Mouse (Mus musculus) cerebellum, postnatal 4 days (tissue): ENCODE measurements around the gene Plaur.
"Not testable (repeated sequence)": the region's sequence is repeated elsewhere in the genome, so short reads cannot be mapped to it uniquely, and the experiment has no call there.

Experiments used
- DNase-seq, 2 experiments: peaks; one replicate each; pipeline ENCODE4 v3.0.0; 2022; ENCODE audit warnings: low spot score in 2 of 2, mixed read lengths in 1 of 2

The Plaur gene

GRCm38 (mm10) chr7:24478911-24479310, 16.6 kb downstream of the Plaur start:
- no peak for DNase-seq

DNA sequence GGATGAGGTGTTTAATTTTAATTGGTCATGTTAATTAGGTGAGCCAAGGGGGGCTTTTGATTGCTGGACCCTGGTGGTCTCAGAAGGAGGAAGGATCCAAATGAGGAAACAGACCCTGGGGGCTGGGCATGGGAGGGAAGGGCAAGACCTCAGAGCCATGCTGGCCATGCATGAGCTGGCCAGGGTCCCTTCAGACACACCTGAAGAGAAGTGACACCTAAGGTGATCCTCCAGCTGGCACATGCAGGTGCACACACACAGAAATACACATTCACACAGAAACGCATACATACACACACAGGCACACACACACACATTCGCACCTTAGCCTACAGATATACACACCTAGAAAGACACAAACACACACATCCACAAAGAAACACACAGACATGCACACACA, 17.4 kb downstream of the Plaur start:
- no peak for DNase-seq

GRCm38 (mm10) chr7:24480121-24480941, 18.0 kb downstream of the Plaur start:
- no peak for DNase-seq

DNA sequence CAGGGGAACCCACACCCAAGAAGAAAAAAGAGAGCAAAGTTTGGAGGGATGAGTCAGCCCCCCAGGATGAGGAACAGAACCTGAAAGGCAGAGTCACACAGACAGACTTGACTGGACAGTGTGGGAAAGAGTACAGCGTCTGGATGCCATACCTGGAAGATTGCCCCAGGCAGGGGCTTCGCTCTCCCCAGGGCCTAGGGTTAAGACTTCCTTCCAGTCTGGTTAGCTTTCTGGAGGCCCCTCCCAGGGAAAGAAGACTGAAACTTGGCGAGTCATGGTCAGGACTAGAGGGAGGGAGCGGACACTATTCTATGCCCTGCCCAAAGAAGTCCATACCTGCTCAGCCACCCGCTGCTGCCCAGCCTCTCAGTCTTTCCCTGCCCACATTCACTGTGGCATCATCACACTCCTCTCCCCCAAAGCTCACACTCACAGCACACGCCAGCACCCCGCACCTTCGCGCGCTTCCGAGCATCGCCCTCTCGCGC, 18.7 kb downstream of the Plaur start:
- no peak for DNase-seq

GRCm38 (mm10) chr7:24481474-24482207, 19.4 kb downstream of the Plaur start, which contains the start of gene Cadm4:
Gene Cadm4 (plus strand): TSS chr7:24482023.
- peak; percentile 81 to 93 for DNase-seq

DNA sequence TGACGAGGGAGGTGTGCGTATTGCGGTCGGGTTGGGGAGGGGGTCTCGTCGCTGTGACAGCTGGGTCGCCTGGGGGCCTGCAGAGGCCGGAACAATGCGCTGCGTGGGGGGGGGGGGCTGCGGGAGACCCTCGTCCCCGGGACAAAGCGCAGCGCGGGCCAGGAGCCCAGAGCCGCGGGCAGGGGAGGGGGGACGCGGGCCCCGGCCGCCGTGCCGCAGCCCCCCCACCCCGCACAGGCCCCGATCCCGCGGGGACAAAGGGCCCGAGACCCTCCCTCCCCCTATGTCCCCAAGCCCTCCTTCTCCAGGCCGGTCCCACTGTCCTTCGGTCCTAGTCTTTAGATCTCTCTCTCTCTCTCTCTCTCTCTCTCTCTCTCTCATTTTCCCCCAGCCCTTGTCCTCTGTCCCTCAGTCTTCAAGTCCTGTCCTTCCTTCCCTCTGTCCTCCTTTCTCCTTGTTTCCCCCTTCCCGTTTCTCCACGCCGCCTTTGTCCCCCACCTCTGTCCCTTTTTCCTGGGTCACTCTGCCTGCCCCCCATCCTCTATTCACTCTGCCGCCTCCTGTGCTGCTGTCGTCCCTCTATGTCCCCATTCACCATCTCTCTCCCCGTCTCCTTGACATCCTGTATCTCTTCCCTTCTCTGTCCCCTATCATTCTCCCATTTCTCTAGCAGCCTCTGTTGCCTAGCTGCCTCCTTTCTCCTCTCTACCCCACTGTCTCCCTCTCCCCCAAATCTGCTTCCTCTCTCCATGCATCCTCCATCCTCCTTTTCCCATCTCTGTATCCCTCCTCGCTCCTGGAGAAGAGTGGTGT, 20.1 kb downstream of the Plaur start:
- no peak for DNase-seq

DNA sequence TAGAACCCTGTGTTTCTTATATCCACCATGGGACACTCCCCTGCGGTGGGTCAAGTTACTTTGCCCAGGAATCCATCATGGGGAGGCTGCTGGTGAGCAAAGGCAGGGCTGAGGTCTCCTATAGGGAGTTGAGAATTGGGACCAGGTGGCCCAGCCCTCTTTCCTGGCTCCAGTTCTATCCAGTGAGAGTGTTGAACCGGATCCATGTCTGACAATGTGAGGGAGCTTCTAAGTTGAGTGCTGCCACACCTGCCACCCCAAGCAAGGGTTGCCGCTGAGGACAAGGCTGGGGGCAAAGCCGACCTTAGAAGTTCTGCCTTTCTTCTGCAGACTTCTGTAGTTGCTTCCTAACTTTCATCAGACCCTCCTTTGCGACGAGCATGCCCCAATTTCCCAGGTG, 21.0 kb downstream of the Plaur start:
- not testable (repeated sequence) for DNase-seq

GRCm38 (mm10) chr7:24485481-24485880, 23.2 kb downstream of the Plaur start:
- DNase-seq = no peak

- DNase-seq = no peak
Observed at GRCm38 (mm10) chr7:24486654-24487130, 24.4 kb downstream of the Plaur start.

GRCm38 (mm10) chr7:24487403-24487802, 25.1 kb downstream of the Plaur start:
- no peak for DNase-seq

DNA sequence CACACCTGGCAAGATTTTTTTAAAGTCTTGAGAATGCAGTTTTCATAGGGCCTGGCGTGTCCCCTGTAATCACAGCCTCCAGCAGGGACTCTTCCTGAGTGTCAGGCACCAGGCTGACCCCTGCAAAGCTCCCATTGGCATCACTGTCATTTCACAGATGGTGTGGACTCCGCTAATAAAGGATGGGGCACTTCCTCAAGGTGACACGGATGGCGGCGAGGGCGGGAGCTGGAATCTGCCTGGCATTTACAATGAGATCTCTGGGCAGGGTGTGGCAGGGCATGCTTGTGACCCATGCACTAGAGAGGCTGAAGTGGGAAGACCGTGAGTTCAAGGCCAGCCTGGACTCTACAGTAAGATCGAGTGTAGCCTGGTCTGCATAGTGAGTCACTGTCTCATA, 26.0 kb downstream of the Plaur start:
- no peak for DNase-seq

- no peak for DNase-seq
Observed at GRCm38 (mm10) chr7:24499856-24500577, 37.7 kb downstream of the Plaur start.

DNA sequence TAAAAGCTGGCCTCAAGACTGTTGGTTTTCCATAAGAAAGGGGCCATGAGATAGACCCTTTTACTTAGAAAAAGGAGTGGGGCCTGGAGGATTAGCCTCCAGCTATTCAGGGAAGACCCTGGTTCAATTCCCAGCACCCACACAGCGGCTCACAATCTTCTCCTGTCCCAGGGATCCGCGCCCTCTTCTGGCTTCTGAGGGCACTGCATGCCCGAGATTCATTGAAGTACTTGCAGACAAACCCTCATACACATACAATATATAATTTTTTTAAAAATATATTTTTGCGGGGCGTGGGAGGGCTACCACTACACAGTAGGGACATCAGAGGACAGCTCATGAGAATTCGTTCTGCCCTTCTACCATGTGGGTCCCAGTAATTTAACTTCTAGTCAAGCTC, 38.6 kb downstream of the Plaur start:
- peak in 1 of 2 experiments; percentile 50 for DNase-seq

DNA sequence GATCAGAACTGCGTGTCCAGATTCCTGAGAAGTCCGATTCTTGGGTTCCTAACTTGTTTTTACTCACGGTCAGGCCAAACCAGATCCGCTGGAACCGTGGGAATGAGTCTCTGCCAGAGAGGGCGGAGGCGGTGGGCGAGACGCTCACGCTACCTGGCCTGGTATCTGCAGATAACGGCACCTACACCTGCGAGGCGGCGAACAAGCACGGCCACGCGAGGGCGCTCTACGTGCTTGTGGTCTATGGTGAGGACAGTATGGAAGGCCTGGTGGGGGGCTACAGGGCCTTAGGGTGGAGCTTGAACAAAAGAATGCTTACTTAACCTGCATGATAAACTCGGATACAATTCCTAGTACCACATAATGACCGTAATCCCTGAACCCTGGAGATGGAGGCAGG, 39.2 kb downstream of the Plaur start:
- peak in 1 of 2 experiments; percentile 46 for DNase-seq

GRCm38 (mm10) chr7:24504004-24504403, 41.7 kb downstream of the Plaur start:
- no peak for DNase-seq

DNA sequence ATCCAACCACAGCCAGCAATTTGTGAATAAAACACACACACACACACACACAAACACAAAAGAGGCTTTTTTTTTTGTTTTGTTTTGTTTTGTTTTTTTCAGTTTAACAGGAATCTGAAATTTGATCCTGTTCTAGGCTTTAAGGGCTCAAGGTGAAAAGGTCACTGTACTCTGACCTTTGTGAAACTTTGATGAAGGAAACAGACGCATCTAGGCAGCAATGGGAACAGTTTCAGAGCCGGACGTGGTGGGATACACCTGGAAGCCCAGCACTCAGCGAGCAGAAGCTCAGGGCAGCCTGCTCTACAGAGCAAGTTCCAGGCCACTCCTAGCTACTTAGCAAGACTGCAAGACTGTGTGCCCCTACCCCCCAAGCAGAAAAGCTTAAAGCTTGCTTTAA, 42.6 kb downstream of the Plaur start:
- DNase-seq = no peak

DNA sequence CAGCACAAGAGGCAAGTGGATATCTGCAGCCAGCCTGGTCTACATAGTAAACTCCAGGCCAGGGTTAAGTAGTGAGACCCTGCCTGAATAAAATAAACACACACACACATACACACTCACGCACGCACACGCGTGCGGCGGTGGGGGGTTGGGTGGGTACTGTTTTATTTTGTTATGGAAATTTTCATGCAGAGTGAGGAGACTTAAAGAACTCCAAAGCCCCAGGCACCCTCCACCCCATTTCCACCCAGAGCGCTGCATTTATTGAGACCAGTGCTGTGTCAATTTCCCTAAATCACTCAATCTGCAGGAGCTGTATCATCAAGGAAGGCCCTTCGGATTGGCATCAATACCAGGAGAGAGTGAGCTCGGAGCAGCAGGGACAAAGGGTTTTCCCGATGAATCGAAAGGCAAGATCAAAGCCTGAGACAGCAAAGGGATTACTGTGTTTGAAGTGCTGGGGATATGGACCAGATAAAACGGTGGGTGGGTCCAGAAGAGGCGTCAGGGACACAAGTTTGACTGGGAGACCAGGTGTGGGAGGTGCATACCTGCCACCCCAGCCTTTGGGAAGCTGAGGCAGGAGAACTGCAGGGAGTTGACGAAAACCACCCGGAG, 43.3 kb downstream of the Plaur start:
- DNase-seq = no peak

GRCm38 (mm10) chr7:24506065-24506459, 43.8 kb downstream of the Plaur start:
- no peak for DNase-seq

DNA sequence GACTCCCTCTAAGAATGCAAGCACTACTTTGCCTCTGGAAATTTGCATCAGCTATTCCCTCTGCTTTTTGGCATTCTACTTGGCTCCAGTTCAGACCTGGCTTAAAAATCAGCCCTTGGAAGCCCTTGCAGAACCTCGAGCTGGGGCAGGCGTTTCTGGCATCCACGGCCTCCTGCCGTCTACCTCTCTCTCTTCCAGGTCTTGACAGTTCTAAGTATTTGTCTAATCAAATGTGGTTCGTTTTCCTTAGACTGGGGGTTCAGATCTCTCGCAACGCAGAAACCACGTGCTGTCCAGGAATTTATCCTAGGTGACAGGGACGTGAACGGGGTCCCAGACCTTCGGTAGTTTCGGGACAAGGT, 44.2 kb downstream of the Plaur start:
- DNase-seq = peak in 1 of 2 experiments; percentile 64

- peak; percentile 70 to 89 for DNase-seq
Observed at GRCm38 (mm10) chr7:24506838-24507725, 44.8 kb downstream of the Plaur start, which contains the start of gene Zfp428. Gene Zfp428 (plus strand): TSS chr7:24507006.
